Mouse (Mus musculus): Measurements from ENCODE around the gene Npas3. TPM values are rescaled to one million over a fixed set of nuclear protein-coding genes. Genes with fewer than 3 reads are reported as not detected.
A peak's percentile ranks its signal among the peaks of the same experiment; 100 is the strongest.

The Npas3 gene
- total RNA-seq, 2 experiments from 2014 or later, result 2.4 to 3.2 TPM

DNA sequence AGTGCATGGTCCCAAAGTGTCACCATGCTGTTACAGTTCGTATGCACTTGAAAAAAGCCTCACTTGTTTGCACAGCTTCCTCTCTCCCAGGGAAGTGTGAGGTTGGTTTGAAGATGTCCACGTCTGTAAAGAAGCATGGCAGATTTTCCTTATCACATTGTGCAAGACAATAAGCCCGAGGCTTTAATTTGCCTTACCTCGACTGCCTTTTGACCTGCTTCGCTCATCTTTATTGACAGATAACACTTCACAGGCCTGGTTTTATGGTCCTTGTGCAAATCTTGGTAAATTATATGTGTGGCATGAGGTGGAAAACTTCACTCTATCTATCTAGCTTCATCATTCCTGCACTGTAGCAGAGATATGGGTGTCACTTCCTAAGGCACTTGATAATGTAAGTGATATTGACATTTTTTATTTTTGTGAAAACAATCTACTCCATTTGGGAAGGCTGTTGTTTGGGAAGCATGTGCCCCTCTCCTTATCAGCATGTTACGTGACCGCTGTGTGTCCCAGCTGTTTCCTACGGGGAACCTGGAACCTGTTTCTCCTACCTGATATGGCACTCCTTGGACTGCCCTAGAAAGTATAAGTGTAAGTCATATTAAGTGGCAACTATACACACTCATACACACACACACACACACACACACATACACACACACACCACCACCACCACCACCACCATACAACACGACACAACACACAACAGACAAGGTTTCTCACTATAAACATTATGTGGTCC is 450.2 kb downstream of the Npas3 start:
- no peak for DNase-seq

DNA sequence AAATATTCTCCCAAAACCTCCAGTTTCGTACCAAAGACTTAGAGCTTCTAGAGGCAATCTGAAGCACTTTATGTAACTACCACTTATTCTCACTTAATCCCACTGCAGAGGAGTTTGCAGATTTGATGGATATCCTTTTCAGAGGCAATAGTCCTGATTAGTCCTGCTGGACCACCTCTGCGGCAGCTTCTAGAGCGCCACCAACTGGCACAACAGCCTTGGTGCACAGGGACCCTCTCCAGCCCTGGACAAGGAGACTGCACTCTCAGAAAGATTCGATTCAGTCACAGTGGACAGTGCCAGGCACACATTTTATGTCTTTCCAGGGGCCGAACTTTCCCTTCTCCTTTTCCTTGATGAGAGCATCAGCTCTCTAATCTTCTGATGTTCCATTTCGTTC is 471.4 kb downstream of the Npas3 start:
- peak; percentile 10 for DNase-seq

DNA sequence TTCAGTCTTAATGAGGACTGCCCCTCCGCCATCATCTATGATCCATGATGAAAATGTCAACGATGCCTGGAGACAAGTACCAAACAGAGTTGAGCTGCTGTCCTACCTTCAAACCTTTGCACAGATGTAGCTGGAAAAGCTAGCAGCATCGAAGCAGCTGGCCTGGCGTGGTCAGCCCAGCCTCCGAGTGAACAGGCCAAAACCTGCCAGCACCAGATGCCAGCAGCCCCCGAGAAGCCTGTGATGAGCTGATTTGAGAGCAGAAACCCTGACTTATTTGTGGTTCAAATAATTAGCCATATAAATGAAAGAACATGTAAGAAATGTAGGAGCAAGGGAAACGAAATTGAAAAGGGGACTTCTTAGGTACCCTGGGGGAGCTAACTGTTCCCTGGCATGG is 473.7 kb downstream of the Npas3 start:
- DNase-seq, result no peak

DNA sequence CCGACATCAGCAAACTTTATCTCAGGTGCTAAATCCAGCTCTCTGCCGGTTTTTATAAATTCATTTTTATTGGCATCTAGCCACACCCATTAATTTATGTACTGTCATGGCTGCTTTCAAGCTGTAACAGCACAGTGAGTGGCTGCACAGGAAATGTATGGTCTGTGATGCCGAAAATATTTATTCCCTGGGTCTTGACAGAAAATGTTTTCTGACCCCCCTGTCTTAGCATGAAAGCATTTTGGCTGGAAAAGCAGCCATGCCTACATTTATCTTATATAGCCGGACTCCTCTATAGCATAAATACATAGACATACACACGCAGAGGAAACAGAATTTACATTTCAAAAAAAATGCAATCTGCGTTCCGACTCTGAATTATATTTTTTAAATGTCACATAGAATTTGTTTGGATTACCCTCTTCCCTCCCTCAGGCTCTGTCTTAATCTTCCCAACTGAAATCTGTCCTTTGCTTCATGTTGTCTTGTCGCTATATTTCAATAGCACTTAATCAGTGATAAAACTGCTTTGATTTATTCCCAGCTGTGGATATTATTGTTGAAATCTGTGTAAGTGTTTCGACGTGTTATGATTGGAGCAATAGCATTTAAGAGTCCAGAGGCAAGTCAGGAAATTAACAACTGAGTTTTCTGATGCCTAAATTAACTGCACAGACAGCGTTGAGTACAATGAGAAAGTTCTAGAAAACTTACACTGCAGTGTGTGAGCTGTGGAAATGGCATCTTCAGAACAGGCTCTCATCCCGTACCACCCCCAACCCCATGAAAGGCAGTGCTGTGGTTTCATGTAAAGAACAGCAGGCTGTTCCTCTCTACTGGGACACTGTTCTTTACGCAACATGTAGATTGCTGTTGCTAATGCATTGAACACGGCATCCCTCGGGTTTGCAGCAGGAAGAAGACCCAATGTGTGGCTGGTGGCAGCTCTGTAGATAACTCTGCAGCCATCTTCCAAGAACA is 474.5 kb downstream of the Npas3 start:
- DNase-seq, result no peak

DNA sequence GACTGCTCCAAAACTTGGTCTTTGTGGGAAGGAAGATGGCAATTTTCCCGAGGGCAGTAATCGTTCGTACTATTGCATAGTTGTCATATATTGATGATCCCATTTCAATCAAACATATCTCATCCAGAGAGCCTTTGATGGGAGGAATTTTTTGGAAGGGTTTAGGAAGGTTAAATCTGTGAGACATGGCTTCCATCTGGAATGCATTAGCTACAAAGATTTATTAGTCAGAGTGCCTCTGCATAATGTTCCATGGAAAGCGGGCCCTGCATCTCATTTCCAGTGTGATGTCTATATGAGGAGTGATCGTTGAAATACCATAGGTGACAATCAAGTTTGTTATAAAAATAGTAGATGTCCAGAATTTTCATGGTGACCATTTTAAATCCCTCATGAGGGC is 480.8 kb downstream of the Npas3 start:
- no peak for DNase-seq

DNA sequence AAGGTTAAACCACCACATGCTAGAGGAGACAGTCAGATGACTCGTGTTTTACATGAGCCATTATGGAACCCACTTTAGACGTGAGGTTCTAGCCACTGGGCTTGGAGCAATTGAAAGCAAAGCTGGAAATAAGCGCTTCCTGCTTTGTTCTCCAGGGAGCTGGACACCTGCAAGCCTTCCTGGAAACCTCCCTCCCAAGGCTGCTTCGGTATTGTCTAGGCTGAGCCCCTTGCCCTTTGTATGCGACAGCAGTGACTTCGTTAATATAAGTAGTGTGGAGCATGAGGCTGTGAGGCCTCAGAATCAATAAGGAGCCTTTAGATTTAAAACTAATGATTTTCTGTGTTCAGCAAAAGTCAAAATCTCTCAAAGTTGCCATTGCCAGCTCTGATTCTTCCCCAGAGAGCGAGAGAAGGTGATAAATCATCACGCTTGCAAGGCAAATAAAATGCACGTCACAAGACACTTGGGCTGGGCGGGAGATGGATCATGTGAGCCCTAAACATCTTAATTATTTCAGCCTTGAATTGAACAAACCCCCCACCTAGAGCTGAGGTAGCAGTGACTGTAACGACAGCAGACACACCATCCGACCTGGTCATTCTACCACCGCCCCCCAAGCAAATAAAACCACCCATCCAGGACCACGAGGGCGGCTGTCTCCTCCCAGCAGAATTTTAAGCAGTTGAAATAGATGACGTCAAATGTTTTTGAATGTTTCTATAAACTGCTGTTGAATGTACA is 490.2 kb downstream of the Npas3 start:
- no peak for DNase-seq

DNA sequence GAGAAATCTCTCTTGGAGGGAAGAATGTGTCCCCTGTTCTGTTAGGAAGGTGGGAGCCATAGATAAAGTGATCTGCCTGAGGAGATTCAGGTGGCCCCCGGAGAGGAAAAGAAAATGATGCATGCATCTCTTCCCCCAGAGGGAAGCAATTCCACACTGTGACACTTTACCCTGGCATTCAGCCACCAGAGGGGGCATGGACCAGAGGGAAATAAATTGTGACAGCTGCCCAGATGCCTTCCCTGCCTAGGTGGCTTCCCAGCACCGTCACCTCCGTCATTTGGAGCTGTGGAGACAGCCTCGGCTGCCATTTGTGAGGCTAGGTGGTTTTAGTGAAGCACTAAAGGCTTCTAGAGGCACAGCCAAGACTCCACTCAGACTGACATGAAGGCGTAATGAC is 498.2 kb downstream of the Npas3 start:
- DNase-seq, result peak; percentile 14

DNA sequence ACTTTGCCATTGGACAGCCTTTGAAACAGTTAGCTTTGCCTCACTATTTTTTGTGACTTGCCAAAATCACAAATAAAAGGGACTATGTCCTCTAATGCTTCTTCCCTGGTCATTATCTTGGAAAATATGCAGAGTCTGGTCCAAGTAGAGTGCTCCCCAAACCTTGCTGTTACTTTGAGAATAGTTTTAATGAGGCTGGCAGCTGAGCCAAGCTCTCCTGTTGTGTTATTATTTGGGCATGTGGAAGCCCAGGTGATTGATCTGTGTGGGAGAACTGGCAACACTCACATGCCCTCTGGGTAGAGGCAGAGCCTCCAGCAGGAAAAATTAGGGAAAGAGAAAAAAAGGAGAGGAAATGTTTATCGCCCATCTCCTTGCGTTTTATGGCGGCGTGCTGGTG is 500.9 kb downstream of the Npas3 start:
- no peak for DNase-seq

DNA sequence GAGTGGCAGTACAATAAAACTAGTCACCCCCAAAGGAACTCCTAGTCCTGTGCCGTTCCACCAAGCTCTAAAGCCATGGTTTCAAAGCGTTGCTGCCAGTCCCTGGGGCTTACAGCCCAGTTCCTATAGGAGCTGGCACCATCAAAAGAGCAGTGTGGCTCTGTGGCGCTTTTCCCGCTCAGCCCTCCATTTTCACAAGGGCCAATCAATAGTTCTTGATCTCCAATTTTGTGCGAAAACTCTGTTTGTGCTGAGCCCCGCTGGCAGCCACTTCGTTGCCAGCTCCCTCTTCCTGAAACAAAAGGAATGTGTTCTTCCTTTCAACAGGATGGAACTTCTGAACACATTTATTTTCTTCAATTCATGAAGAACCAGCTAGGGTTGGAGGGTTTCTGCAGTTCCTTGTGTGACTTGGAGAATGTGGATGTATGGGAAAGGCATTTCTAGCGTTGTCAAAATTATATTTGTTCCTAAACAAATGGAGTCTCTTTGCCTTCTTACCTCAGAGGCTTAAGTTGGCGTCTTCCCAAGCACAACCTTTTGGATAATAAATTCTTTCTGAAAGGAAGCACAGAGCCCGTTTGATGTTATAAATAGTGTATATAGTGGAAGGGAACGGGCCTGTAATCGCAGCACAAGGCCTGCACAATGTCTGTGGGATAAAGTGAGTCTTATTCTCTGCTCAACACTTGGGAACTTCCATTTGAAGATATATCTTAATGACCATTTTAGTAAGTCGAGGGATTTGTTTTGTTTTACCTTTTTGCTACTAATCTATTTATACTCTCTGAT is 504.0 kb downstream of the Npas3 start:
- no peak for DNase-seq

DNA sequence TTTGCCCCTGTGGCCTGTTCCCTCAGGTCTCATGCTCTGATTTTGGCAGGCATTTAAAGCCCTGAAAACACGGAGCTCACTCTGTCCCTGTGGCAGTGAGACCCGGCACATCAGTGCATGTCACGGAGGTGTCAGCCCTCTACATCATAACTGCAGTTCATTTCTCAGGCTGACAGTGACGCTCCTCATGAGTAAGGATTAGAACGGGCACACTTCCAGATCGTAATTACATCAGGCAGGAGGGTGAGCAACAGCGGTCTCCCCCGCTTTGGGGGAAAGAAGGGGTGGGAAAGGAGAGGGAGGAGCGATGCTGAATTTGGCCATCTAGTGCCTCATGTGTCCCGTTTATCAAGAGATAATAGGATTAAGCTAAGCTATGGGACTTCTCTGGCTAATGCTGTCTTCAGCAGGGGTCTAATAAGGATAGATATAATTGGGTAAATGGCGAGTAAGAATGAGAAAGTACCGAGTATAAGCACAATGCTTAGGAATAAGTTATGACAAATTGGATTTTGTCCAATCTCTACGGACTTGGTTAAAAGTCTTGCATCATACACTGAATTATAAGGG is 505.0 kb downstream of the Npas3 start:
- peak; percentile 5 for DNase-seq

DNA sequence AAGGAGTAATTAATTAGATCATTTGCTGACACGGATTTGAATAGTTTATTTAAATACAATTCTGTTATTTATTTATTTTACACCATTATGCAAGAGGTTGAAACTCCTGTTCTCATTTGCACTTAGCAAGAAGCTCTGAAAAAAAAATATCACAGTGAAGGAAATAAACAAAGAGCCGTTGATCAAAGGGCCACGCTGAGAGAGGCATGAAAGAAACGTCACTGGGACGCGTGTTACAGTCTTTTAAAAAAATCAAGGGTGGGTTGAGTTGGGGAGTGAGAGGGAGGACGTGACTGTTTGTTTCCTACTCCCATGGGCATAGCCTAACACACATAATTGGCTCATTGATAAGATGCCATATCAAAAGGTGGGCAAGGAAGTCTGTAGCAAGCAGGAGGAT is 505.8 kb downstream of the Npas3 start:
- no peak for DNase-seq

DNA sequence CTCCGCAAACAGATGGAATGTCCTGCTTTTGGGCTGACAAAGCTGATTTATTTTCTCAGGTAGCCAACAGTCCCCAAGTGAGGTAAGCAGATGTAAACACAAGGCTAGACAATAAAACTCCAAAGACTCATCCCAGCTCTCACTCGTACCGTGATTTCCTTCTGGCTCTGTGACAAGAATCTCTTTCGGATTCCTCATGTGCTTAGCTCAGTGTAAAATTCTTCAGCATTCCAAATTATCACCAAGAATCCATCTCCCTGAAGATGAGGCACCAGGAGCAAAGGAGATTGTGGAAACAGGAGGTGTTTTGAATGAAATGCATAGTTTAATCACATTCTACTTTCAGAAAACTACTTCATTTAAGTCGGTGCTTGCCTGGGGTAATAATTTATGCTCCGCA is 509.2 kb downstream of the Npas3 start:
- DNase-seq, result no peak

DNA sequence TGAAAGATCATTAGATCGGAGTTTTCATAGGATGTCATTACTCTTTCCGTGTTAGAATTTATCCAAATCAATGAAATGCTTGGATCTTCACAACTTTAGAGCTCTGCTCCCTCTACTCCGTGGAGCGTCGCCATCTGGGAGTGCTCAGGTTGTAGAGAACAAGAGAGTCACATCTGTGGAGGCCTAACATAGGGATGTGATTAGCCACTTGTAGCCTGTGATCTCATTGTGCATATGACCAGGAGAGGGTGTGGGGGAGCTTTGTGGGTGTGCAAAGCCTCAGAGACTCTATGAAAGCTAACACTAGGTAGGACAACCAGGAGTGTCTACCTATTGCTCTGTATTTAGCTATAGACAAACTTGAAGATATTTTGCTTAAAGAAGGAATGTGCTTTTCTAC is 509.9 kb downstream of the Npas3 start:
- DNase-seq, result no peak

DNA sequence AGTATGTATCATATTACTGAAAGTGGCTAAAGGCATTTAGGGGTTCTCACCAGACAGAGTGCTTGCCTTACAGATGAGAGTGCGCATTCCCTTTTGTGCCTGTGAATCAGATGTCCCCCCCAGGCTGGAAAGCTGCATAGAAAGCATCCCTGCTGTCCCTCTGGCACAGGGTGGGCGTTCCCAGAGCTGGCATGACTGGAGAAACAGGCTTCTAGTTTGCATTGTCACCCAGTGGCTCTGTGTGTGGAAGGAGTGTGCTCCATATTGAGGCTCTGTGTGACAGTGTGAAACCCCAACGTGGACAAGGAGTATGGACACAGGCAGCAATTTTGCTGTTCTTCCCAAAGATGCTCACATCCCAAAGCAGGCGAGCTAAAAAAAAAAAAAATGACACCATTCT is 515.7 kb downstream of the Npas3 start:
- no peak for DNase-seq

DNA sequence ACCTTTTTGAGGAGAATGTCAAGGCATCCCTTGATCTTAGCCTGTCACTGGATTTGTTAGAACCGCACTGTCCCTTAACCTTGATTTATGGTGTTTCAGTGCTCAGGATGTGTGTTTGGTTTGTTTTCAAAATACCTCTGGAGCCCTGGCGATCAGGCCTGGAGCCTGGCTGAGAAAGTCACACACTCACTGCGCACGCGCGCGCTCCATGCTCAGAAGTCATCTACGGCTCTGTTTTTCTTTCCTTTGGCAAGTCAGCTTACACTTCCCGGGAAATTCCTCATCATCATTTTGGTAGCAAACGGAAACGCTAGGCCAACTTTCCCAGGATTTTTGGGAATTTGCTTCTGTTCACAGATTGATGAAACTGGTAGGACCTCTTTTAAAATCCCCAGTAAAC is 519.9 kb downstream of the Npas3 start:
- peak; percentile 20 for DNase-seq

DNA sequence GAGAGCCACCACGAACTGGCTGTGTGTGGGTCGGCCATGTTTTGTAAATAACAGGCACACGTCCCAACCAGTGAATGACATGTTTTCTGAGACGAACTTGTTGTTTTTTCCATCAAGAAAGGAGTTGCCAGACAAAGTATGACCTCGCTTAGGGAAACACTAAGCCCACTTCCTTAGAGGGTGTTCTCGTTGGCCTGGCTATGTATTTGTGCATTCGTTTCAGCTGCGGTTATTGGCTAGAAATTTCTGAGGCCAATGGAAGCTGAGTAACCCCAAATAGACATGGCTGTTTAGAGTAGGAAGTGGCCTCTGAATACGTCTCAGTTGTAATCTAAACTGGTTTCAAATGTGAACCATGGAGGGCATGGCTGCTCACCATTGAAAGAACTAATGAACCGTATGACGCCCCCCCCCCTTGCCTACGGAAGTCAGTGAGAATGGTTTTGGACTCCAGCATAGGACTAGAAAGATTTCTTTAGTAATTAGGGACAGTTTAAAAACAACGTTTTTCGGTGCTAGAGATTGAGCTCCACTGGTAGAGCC is 523.0 kb downstream of the Npas3 start:
- no peak for DNase-seq

DNA sequence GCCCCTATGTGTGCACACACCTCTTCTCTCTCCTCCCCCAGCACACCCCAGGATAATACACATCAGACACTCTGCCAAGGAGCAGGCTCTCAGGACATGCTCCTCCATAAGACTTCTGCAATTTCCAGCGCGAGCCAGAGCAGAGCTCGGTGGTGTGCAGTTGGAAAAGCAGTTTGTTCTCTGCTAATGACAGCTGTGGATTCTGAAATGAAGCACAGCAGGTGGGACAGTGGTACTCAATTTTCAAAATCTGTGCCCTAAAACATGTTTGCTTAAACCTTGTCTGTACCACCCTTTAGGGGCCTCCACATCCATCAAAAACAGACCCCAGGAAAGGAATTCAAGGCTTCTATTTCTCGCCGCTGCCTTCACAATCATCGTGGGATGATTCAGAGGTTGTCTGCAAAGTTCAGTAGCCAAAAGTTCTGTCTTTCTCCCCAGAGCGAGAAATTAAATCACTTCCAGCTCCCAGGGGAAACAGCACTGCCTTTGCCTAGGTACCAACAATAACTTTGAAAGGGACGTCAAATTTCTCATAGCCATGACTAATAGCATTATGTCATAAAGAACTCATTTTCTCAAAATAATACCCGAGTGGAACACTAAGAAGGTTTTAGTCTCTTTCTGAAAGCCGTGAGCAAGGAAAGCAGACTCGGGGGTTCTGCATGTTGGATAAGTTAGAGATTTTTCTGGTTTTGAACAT is 533.5 kb downstream of the Npas3 start:
- DNase-seq, result no peak

DNA sequence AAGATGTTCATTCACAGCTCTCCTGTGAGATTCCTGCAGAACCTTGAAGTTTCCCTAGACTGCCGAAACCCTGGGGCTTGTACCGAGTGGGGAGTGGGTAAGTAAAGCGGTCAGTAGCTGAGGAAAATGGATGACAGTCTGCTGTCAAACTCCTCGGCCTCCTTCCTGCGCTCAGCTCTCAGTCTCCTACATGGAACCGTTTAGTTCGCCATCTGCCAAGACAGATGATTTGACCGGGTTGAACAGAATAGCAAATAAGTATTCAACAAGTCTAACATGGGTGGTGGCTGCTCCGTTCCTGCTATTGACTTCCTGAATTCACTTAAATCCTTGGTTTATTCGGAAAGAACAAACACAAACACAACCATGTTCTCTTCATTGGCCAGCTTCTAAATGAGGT is 541.0 kb downstream of the Npas3 start:
- DNase-seq, result no peak

DNA sequence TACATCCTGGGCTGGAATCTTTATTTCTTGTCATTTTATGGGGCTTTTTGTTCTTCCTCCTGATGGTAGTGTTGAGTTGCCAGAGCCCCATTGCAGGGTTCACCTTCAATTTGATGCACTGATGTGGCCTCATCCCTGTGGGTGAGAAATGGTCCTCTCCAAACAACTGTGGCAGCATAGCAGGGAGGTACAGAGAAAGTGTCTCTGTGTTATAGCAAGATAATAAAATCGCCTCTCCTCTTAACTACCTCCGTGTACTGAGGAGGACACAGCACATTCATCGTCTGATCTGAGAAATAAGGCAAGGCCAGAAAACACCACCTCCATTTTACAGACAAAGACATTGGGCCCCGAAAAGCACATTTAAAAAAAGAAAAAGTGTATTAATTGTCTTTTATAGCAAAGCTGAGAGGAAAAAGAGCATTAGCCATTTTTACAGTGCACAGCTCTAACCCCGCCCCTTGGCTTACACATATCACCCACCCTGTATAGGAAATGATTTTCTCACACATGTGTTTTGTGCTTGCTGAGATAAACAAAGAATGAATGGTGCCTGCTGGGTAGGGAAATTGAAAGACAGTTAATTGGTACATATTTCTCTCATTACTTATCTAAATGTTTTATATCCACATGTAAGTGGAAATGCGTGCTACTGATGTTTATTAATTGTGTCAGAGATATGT is 546.4 kb downstream of the Npas3 start:
- DNase-seq, result no peak

DNA sequence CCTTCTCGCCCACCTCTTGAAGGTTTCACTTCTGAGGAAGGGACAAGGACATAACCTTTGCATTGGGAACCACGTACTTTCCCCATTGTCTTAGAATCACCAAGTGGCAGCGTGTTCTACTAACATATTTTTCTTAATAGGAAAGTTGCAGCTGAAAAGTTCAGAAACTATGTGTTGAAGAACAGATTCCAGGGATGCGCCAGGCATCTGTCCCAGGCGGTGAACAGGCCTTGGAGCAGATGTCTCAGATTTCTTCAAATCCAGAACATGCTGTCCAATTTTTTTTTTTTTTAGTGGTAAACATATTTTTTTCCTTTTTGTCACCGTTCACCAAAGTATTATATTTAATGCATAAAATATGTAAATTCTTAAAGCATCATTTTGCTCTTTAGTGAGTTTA is 553.4 kb downstream of the Npas3 start:
- no peak for DNase-seq
